Mouse (Mus musculus) stomach, postnatal 0 days (tissue): ENCODE measurements around the gene Ing1.

Experiments
- CTCF ChIP-seq: IDR thresholded peaks from 2 replicates; pipeline ENCODE4 v1.5.1; 2016; ENCODE audit warnings: antibody characterized with exemption, low read depth, mild to moderate bottlenecking, moderate library complexity
- EP300 ChIP-seq: optimal IDR thresholded peaks from 2 replicates; pipeline ENCODE3; 2016; ENCODE audit warnings: antibody characterized with exemption

- no peak for TF ChIP-seq CTCF
- no peak for TF ChIP-seq EP300
Observed at GRCm38 (mm10) chr8:11571950-11572349, 16.6 kb downstream of the Ing1 start.
